Mouse (Mus musculus): ENCODE measurements at regions not wholly inside any gene's neighbourhood (a gene's known extent, or its start where the extent isn't known, plus 50 kb on each side); places are given as distances from the start of the nearest gene placed in this dataset.

- no peak for DNase-seq
Measured at GRCm38 (mm10) chr12:98039677-98040076, 219.6 kb downstream of the Galc start.

- DNase-seq: no peak
Measured at GRCm38 (mm10) chr12:98023655-98024054, 235.6 kb downstream of the Galc start.

DNA sequence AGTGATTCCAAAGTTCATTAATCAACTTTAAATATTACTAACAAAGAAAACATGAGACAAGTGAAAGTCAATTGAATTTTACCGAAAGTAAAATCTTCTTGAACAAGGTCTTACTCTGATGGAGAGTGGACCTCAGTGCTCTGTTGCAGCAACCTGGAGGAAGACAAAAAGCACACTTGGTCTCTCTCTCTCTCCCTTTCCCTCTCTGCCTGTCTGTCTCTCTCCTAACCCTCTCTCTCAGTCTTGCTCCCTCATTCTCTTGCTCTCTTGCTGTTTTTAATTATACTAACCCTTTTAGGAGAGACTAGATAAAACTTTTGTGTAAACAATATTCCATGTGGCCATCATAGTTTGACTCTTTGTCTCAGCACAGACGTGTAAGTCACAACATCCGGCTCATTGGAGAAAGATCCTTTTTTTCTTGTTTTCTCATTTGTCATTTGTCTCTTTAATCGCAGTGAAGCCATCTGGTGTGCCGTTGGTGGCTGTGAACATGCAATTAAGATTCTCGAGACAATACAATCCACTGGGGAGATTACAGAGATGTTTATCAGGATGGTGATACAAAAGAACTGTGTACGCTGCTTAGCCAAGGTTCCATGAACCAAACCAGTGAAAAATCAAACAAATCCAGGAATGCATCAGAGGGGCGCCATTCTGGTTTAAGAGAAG, 244.5 kb downstream of the Galc start:
- no peak for DNase-seq

- DNase-seq: no peak
Measured at GRCm38 (mm10) chr12:98009175-98009574, 250.1 kb downstream of the Galc start.

DNA sequence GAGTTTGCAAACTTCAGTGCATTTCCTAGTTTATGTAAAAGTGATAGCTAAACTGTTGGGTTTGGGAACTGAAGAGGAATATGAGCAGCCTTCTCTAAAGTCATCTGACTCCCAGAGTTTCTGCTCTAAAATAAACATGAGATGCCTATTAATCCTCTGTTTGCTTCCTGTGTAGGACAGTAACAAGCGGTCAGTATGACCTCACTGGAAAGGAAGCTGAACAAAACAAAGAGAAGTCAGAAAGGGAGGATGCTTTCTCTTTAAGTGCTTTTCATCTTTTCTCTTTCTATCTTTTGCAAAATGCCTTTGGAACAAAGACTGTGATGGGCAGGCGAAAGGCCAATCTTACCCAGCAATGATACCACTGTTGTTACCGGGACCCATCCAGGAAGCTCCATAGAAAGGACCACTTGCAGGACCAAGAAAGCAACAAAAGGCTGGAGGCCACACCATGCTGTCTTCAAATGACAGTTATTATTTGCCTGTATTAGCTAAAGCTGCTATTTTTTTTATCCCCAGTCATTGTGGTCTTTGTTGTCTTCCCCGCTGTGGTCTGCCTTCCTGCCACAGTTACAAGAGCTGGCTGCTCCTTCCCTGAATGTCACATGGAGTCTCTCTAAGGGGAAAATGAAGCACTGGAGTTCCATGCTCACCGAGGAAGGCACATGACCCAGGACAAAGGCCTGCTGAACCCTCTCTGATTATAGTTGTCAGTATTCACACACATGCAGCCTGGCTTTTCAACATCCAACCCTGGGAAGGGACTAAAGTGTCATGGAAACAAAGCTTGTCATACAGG, 253.4 kb downstream of the Galc start:
- no peak for DNase-seq

GRCm38 (mm10) chr12:98002217-98002616, 257.0 kb downstream of the Galc start:
- DNase-seq: no peak

DNA sequence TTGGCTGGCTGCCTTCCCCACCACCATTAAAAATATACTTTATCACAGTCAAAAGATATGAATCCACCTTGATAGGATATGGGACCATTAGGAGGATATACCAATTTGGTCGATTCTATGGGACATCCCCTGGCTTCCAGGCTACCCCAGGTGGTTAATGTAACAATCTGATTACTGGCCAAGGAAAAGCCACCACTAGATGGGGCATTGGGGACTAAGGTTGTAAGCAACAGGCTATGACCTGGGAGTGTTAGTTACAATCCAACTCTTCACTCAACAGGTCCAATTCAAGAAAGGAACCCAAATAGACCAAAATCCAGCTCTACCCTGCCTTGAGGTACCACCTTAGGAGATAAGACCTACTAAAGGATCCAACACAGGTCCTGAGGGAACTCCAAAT, 264.4 kb downstream of the Galc start:
- DNase-seq: no peak

GRCm38 (mm10) chr12:97993937-97994336, 265.3 kb downstream of the Galc start:
- DNase-seq: no peak

DNA sequence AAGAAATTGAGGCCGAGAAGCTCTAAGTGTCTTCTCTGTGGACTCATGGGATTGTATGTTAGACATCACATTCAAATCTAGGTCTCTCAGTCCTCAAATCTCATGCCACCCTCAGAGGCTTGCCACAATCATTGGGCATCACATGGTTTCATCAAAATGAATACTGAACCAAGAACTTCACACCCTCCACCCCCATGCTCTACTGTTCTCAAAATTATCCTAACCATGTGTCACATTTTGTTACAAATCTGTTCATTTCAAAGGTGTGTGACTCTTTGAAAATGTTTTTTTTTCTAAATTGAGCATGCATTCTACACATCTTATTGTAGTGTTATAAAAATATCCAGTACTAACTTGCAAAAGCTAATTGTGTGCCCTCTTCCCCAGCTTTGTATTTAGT, 275.9 kb downstream of the Galc start:
- DNase-seq: no peak

DNA sequence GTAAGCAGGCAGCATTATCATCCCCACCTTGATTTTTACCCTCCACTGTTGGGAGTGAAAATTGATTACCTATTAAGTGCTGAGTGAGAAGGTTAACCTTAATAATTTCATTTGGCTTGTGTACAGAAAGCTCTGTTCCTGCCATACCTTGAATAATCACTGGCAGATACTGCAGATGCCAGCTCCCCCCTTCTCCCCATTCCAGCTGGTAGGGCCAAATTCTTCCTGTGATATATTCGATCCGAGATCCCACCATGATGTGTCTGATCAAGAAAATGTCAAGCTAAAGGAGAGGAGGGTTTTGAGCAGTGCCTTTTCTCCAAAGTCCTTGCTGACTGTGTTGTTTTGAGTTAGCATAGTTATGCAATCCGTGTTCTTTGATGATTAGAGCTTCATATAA, 280.6 kb downstream of the Galc start:
- no peak for DNase-seq

DNA sequence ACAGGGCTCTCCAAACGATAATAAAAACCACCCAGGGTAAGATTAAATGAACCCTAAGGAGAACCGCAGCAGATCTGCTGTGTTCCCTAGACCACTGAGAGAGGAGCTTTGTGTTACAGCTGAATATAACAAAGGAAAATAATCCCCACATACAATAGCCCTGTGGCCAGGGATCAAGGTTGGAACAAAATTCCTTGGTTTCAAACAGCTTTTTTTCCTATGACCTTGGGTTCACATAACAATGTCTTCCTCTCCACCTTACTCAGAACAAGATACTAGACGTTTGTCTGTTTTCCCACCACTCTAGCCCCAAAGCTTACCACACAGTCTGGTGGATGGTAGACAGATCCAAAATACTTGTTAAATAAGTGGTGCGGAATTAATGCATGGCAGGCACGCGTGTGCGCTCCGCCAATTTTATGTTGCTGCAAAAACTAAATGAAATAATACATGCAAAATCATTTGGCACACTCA, 281.0 kb downstream of the Galc start:
- no peak for DNase-seq

DNA sequence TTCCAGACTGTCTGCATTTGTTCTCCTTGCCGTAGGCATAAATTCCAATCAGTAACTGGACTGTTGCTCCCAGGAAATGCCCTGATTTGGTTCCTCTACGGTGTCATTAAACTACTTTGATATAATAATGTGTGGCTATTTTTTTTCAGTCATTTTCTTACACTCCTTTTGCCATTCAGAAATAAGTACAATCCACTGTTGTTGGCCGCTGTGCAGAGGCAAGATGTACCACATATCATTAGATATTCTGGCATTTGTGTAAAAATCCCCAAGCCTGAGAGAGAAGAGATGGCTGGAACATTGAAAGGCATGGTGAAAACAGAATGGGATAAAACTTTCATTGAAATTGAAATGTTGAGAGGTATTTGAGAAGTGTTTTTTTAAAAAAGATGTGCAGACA, 281.6 kb downstream of the Galc start:
- DNase-seq: no peak

- DNase-seq: no peak
Measured at GRCm38 (mm10) chr12:97973909-97974510, 285.2 kb downstream of the Galc start.

DNA sequence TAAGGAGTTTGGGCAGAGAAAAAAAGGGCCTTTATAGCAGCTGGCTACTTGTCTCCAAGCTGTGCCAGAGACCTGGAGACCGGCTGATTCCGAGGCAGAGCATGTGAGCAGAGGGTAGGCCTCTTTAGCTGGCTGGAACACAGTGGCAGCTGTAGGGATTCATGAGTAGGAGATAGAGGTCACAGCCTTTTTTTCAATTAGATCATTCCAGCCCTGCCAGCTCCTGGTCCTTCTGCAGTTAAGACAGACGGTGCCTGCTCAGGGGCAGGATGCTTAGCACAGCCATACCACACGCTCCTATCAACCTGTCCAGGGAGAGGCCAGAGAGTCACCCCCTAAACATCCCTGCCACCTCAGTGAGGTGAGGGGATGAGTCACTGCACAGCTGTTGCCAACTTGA, 302.1 kb downstream of the Galc start:
- no peak for DNase-seq

- DNase-seq: no peak
Measured at GRCm38 (mm10) chr12:97953336-97953735, 305.9 kb downstream of the Galc start.

GRCm38 (mm10) chr12:97952204-97952603, 307.1 kb downstream of the Galc start:
- DNase-seq: no peak

DNA sequence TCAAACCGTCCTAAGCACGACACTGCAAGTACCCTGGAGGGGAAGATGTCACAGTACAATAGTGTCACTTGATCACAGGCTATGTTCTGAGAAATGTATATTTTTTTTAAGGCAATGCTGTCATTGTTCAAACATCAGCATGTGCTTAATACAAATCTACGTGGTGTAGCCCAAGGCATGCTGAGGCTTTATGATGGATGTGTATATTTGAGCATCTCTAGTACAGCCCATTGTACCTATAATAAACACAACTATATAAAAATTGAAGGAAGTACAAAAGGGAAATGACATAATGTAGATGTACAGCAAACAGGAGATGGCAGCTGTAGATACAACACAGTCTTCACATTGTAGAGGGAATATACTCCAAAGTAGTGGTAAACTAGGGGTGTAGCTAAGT, 309.2 kb downstream of the Galc start:
- DNase-seq: no peak

GRCm38 (mm10) chr12:97947421-97947820, 311.8 kb downstream of the Galc start:
- DNase-seq: no peak

DNA sequence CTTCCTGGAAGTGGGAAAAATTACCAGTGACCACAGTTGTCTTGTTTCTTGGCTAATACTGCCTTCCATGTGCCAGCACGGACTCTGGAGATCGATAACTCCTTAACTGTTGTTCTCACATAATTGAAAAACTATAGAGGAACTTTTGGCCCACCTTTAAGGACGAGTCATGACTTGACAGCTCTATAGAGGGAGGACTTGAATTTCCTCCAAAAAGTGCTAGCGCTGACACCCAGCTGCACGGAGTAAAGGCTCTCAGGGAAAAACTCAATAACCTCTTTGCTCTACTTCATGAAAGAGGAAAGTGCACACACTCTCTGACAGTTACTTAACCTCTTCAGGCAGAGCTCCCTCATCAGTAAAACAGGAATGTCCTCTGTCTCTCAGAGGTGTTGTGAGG, 320.9 kb downstream of the Galc start:
- no peak for DNase-seq

DNA sequence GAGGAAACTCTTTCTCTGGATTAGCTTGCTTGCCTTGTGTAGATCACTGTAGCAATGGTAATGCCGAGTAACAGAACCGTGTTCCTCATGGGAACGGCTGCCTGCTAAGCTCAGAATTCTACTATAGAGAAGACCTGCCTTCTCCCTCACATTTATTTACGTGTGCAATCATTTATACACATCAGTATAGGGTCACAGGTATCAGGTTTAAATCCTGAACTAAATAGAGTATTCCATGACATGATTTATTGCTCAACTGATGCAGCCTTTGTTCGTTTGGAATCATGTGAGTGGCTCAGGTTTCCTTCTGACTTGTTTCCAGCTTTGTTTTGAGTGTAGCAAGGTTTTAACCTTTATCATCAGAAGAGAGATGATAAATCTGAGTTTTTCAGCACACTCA, 329.4 kb downstream of the Galc start:
- DNase-seq: no peak

DNA sequence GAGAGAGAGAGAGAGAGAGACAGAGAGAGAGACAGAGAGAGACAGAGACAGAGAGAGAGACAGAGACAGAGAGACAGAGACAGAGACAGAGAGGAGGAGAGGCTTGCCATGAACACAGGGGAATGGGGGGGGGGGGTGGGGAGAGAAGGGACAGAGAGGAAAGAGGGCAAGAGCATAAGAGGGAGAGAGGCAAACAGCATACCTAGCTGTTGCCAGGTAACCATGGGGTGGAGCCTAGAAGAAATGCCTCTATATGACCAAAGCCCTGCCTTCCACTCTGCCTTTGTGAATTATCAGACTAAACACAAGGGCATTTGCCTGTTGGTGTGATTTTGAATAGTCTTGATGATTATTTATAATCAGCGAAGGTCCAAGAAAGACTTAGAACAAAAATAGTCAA, 332.2 kb downstream of the Galc start:
- DNase-seq: no peak

GRCm38 (mm10) chr12:97921349-97922264, 337.7 kb downstream of the Galc start:
- no peak for DNase-seq

DNA sequence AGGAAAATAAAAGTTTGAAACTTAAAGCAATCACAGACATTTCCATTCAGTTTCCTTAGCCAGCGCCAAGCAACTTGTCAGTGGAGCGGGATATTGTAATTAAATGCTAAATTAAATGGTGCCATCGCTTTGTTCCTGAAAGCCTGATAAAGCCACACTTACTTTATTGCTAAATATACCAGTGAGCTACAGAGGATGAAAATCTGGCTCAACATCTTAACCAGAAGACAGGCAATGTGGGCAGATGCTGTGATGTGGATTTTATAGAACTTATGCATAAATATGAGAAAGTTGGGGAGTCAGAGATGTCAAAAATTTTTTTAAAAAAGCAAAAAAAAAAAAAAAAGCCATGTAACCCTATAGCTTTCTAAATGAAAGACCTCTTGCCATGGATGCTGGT, 340.8 kb downstream of the Galc start:
- no peak for DNase-seq

Data from kidney, postnatal 25 days (tissue).